Mouse (Mus musculus): ENCODE measurements around the gene 2900011O08Rik. TPM values are rescaled to one million over a fixed set of nuclear protein-coding genes. Genes with fewer than 3 reads are reported as not detected.

Gene 2900011O08Rik
- polyA plus RNA-seq, 2 experiments: 2.5 to 2.9 TPM

- Histone ChIP-seq H3K9ac (ENCODE audit: low read depth, low read length, severe bottlenecking) (no peak overlapping the region), H3K4me1 (ENCODE audit: control insufficient read depth, insufficient read depth, low read length) (no peaks in the 10 kb centered on the region), H3K9me3 (ENCODE audit: control insufficient read depth, low read length) (no peaks in the 10 kb centered on the region), H3K36me3 (ENCODE audit: control insufficient read depth, insufficient read depth, low read length) (peaks cover 86% of the 10 kb centered on the region), H3K4me2 (replicated peaks; ENCODE audit: low read depth, low read length, severe bottlenecking) (no peak overlapping the region), H3K27me3 (ENCODE audit: control insufficient read depth, insufficient read depth, low read length) (no peaks in the 10 kb centered on the region), H3K27ac (replicated peaks; ENCODE audit: low read depth, low read length) (no peak overlapping the region), H3K4me3 (replicated peaks; ENCODE audit: low read length) (no peak overlapping the region)
- 89% methylated on average over 1 of the region's 1 CpGs for WGBS
- no peak for TF ChIP-seq POLR2A (IDR thresholded peaks at IDR 0.05; ENCODE audit: borderline replicate concordance, extremely low read depth, insufficient read depth, insufficient read length)
- DNase-seq (ENCODE audit: low spot score): no peak
- ATAC-seq (ENCODE audit: low FRiP score, low read depth): no peak
These were observed 151.7 kb downstream of the 2900011O08Rik start for GRCm38 (mm10) chr16:14137976-14138561.

GRCm38 (mm10) chr16:14139106-14139505, 152.7 kb downstream of the 2900011O08Rik start:
- no peak for TF ChIP-seq POLR2A (IDR thresholded peaks at IDR 0.05; ENCODE audit: borderline replicate concordance, extremely low read depth, insufficient read depth, insufficient read length)
- H3K4me2 ChIP-seq (replicated peaks; ENCODE audit: low read depth, low read length, severe bottlenecking): no peak overlapping the region
- H3K9me3 ChIP-seq (ENCODE audit: control insufficient read depth, low read length): no peaks in the 10 kb centered on the region
- no peaks in the 10 kb centered on the region for H3K27me3 ChIP-seq (ENCODE audit: control insufficient read depth, insufficient read depth, low read length)
- H3K4me1 ChIP-seq (ENCODE audit: control insufficient read depth, insufficient read depth, low read length): no peaks in the 10 kb centered on the region
- peaks cover 85% of the 10 kb centered on the region for H3K36me3 ChIP-seq (ENCODE audit: control insufficient read depth, insufficient read depth, low read length)
- ATAC-seq (ENCODE audit: low FRiP score, low read depth) (no peak), DNase-seq (ENCODE audit: low spot score) (no peak)
- no peak overlapping the region for H3K9ac ChIP-seq (ENCODE audit: low read depth, low read length, severe bottlenecking)
- no peak overlapping the region for H3K27ac ChIP-seq (replicated peaks; ENCODE audit: low read depth, low read length)
- no peak overlapping the region for H3K4me3 ChIP-seq (replicated peaks; ENCODE audit: low read length)

- Histone ChIP-seq H3K4me3 (replicated peaks; ENCODE audit: low read length) (no peak overlapping the region), H3K9me3 (ENCODE audit: control insufficient read depth, low read length) (no peaks in the 10 kb centered on the region), H3K4me2 (replicated peaks; ENCODE audit: low read depth, low read length, severe bottlenecking) (no peak overlapping the region), H3K9ac (ENCODE audit: low read depth, low read length, severe bottlenecking) (no peak overlapping the region), H3K27me3 (ENCODE audit: control insufficient read depth, insufficient read depth, low read length) (no peaks in the 10 kb centered on the region), H3K36me3 (ENCODE audit: control insufficient read depth, insufficient read depth, low read length) (peaks cover 81% of the 10 kb centered on the region), H3K27ac (replicated peaks; ENCODE audit: low read depth, low read length) (no peak overlapping the region), H3K4me1 (ENCODE audit: control insufficient read depth, insufficient read depth, low read length) (no peaks in the 10 kb centered on the region)
- DNase-seq (ENCODE audit: low spot score): no peak
- no peak for TF ChIP-seq POLR2A (IDR thresholded peaks at IDR 0.05; ENCODE audit: borderline replicate concordance, extremely low read depth, insufficient read depth, insufficient read length)
- 90% methylated on average over 3 of the region's 3 CpGs for WGBS
- no peak for ATAC-seq (ENCODE audit: low FRiP score, low read depth)
These were observed 156.9 kb downstream of the 2900011O08Rik start for GRCm38 (mm10) chr16:14143298-14143697.

GRCm38 (mm10) chr16:14147712-14148111, 161.3 kb downstream of the 2900011O08Rik start:
- no peak overlapping the region for H3K9ac ChIP-seq (ENCODE audit: low read depth, low read length, severe bottlenecking)
- H3K27ac ChIP-seq (replicated peaks; ENCODE audit: low read depth, low read length): no peak overlapping the region
- H3K36me3 ChIP-seq (ENCODE audit: control insufficient read depth, insufficient read depth, low read length): peaks cover 78% of the 10 kb centered on the region
- DNase-seq (ENCODE audit: low spot score): no peak
- H3K4me3 ChIP-seq (replicated peaks; ENCODE audit: low read length): no peak overlapping the region
- no peak for ATAC-seq (ENCODE audit: low FRiP score, low read depth)
- no peak overlapping the region for H3K4me2 ChIP-seq (replicated peaks; ENCODE audit: low read depth, low read length, severe bottlenecking)
- H3K27me3 ChIP-seq (ENCODE audit: control insufficient read depth, insufficient read depth, low read length): no peaks in the 10 kb centered on the region
- no peaks in the 10 kb centered on the region for H3K9me3 ChIP-seq (ENCODE audit: control insufficient read depth, low read length)
- TF ChIP-seq POLR2A (IDR thresholded peaks at IDR 0.05; ENCODE audit: borderline replicate concordance, extremely low read depth, insufficient read depth, insufficient read length): no peak
- no peaks in the 10 kb centered on the region for H3K4me1 ChIP-seq (ENCODE audit: control insufficient read depth, insufficient read depth, low read length)

Small RNA genes within 50 kb of the gene (microRNA-seq; reads per million reads assigned to microRNA genes)
- not detected for gene Gm27671

Other genes with a start within 250 kb of the 2900011O08Rik start
- gene Rrn3, start 205.9 kb upstream of the 2900011O08Rik start, polyA plus RNA-seq (2012; rRNA removed): 23.5 and 24.2 TPM in 2 replicates
- 43.1 and 43.8 TPM in 2 replicates for gene Rrn3, start 205.9 kb upstream of the 2900011O08Rik start, polyA plus RNA-seq (2014; fragmentation: Nextera tagmentation; extraction: Ambion mirVana)
- gene Ntan1, start 167.8 kb upstream of the 2900011O08Rik start, polyA plus RNA-seq (2012; rRNA removed): 100 and 115 TPM in 2 replicates
- gene Ntan1, start 167.8 kb upstream of the 2900011O08Rik start, polyA plus RNA-seq (2014; fragmentation: Nextera tagmentation; extraction: Ambion mirVana): 199 and 214 TPM in 2 replicates
- gene Pdxdc1, start 83.5 kb upstream of the 2900011O08Rik start, polyA plus RNA-seq (2012; rRNA removed): 106 and 109 TPM in 2 replicates
- gene Pdxdc1, start 83.5 kb upstream of the 2900011O08Rik start, polyA plus RNA-seq (2014; fragmentation: Nextera tagmentation; extraction: Ambion mirVana): 105 and 106 TPM in 2 replicates
- 3.4 and 5.1 TPM in 2 replicates for gene Mpv17l, start 83.4 kb upstream of the 2900011O08Rik start, polyA plus RNA-seq (2012; rRNA removed)
- gene Mpv17l, start 83.4 kb upstream of the 2900011O08Rik start, polyA plus RNA-seq (2014; fragmentation: Nextera tagmentation; extraction: Ambion mirVana): 4.0 and 4.3 TPM in 2 replicates
- gene Ifitm7, start 284 bp downstream of the 2900011O08Rik start, polyA plus RNA-seq (2012; rRNA removed): 0.12 and 0.13 TPM in 2 replicates
- not detected in 2 replicates for gene Ifitm7, start 284 bp downstream of the 2900011O08Rik start, polyA plus RNA-seq (2014; fragmentation: Nextera tagmentation; extraction: Ambion mirVana)
- gene Nde1, start 176.7 kb downstream of the 2900011O08Rik start, polyA plus RNA-seq (2012; rRNA removed): 89.1 and 93.9 TPM in 2 replicates
- 89.9 and 95.6 TPM in 2 replicates for gene Nde1, start 176.7 kb downstream of the 2900011O08Rik start, polyA plus RNA-seq (2014; fragmentation: Nextera tagmentation; extraction: Ambion mirVana)
- gene Marf1, start 176.7 kb downstream of the 2900011O08Rik start, polyA plus RNA-seq (2012; rRNA removed): 19.3 and 20.0 TPM in 2 replicates
- 17.8 and 20.6 TPM in 2 replicates for gene Marf1, start 176.7 kb downstream of the 2900011O08Rik start, polyA plus RNA-seq (2014; fragmentation: Nextera tagmentation; extraction: Ambion mirVana)

All from limb, embryonic 14.5 days (tissue).